Comparison of ENCODE assay signal across 9 mouse cellular contexts in the genomic region with DNA sequence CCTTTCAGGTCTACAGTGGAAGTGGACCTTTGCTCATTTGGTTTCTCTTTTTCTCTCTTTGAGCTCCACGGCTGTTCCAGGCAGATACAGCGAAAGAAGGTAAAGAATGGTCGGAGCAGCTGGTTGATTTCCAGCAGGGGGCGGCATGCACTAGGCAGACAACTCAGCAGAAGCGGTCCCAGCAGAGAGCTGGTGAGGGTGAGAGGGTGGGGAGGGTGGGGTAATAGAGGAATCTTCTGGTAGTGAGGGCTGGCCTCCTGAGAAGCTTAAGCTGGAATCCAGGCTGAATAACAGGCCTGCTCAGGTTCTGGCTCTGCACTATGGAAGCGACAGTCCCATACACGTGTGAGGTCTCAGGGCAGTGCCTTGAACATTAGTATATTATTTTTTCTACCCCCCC. TPM values are rescaled to one million over a fixed set of nuclear protein-coding genes. Genes with fewer than 3 reads are reported as not detected.
DNase-seq lines count a peak whose midpoint lies in the region; ATAC-seq lines count a peak whose summit lies in the region.
"Had no signal": no experiment of that assay in that cellular context is flagged by ENCODE, and none has a peak within 500 bp of the region (broad histone marks: within the 10 kb centered on the region; RNA-seq: fewer than 3 reads in every experiment).

No protein-coding gene starts in this region.

- no peaks in the 10 kb centered on the region for H3K36me3 ChIP-seq in hindbrain, embryonic 12.5 days
- H3K36me3 ChIP-seq in neural tube, embryonic 11.5 days (ENCODE audit: control insufficient read depth, insufficient read depth, low read length): no peaks in the 10 kb centered on the region

- no peaks in the 10 kb centered on the region for H3K4me1 ChIP-seq in hindbrain, embryonic 12.5 days
- H3K4me1 ChIP-seq in neural tube, embryonic 11.5 days (ENCODE audit: control insufficient read depth, insufficient read depth, low read length): no peaks in the 10 kb centered on the region

- no peak overlapping the region for H3K4me2 ChIP-seq in hindbrain, embryonic 12.5 days (replicated peaks)
- H3K4me2 ChIP-seq in neural tube, embryonic 11.5 days (ENCODE audit: low read depth): no peak overlapping the region

- ATAC-seq in hindbrain, embryonic 12.5 days (ENCODE audit: low FRiP score): peak; percentile 47; the same call in 1 of the 2 replicates
- peak; percentile 50 for ATAC-seq in neural tube, embryonic 11.5 days (ENCODE audit: insufficient read depth, low FRiP score, low TSS enrichment)
- ATAC-seq in activated CD4-positive, CD25-positive, alpha-beta regulatory T cell, adult 4 months: no peak

- WGBS in hindbrain, embryonic 12.5 days: 22% methylated on average over 7 of the region's 7 CpGs
- whole genome bisulfite sequencing in neural tube, embryonic 11.5 days: 37% methylated on average over 7 of the region's 7 CpGs

- H3K4me3 ChIP-seq in hindbrain, embryonic 12.5 days: no peak overlapping the region
- no peak overlapping the region for H3K4me3 ChIP-seq in neural tube, embryonic 11.5 days (ENCODE audit: low read depth, low read length)

- intact Hi-C loops in left cerebral cortex, postnatal 25 days (cut with DNase I): no loop called here

- H3K27me3 ChIP-seq in hindbrain, embryonic 12.5 days: no peaks in the 10 kb centered on the region
- H3K27me3 ChIP-seq in neural tube, embryonic 11.5 days (ENCODE audit: control insufficient read depth, insufficient read depth, low read length): no peaks in the 10 kb centered on the region

- H3K27ac ChIP-seq in hindbrain, embryonic 12.5 days: no peak overlapping the region
- no peak overlapping the region for H3K27ac ChIP-seq in neural tube, embryonic 11.5 days (ENCODE audit: low read depth, low read length)

- peak; percentile 9 to 22 for DNase-seq in left cerebral cortex, postnatal 25 days (ENCODE audit: low spot score in 2 of 2)
- no peak for DNase-seq in left cerebral cortex, adult 11 months (ENCODE audit: low spot score)
- peak; percentile 69 for DNase-seq in embryo, embryonic 10 days (ENCODE audit: low spot score)
- DNase-seq in neural tube, embryonic 11.5 days (ENCODE audit: low spot score): peak; percentile 40
- no peak for DNase-seq in urinary bladder, adult 18-20 months (ENCODE audit: low spot score in 2 of 2)
- DNase-seq in cerebellum, adult 9-10 months: no peak

- H3K9me3 ChIP-seq in hindbrain, embryonic 12.5 days (replicated peaks): no peaks in the 10 kb centered on the region
- no peaks in the 10 kb centered on the region for H3K9me3 ChIP-seq in neural tube, embryonic 11.5 days (ENCODE audit: control insufficient read depth, low read length)

- H3K9ac ChIP-seq in hindbrain, embryonic 12.5 days: no peak overlapping the region
- H3K9ac ChIP-seq in neural tube, embryonic 11.5 days (ENCODE audit: low read length): no peak overlapping the region

RNA-seq across cellular contexts. Expression of gene Otol1, which starts 3.5 kb away (rescaled TPM):
- not detected for total RNA-seq in left cerebral cortex, postnatal 25 days (2021)
- 0.89 and 4.0 TPM in 2 replicates for polyA plus RNA-seq in hindbrain, embryonic 12.5 days (2016; fragmentation: Nextera tagmentation; extraction: Ambion mirVana)
- not detected in 2 replicates for polyA plus RNA-seq in neural tube, embryonic 11.5 days (2014; fragmentation: Nextera tagmentation; extraction: Ambion mirVana)
- polyA plus RNA-seq in activated CD4-positive, CD25-positive, alpha-beta regulatory T cell, adult 4 months (2017; shearing (Covaris generic)): not detected
- total RNA-seq: liver, adult 2 months had no signal
- polyA plus RNA-seq: liver, adult 2 months had no signal

Comparison
In these comparisons a context has a peak if more than half of its experiments do, and no peak if none do; other contexts are left out.
1. DNase-seq: peak in left cerebral cortex, postnatal 25 days (2 of 2), embryo, embryonic 10 days (single experiment) and neural tube, embryonic 11.5 days (single experiment); none in left cerebral cortex, adult 11 months (single experiment), urinary bladder, adult 18-20 months (0 of 2) and cerebellum, adult 9-10 months (single experiment).